Mouse (Mus musculus) small intestine, adult 2 months (tissue): ENCODE measurements around the gene Atxn2.

Experiments used
- CTCF ChIP-seq: fragments of 200-500 bp; IDR thresholded peaks from 2 replicates; pipeline ENCODE4 v1.5.1; 2012; ENCODE audit warnings: low read depth, mild to moderate bottlenecking, control low read depth, inconsistent platforms, low read length, moderate library complexity, mixed read lengths; ENCODE audit not compliant: insufficient replicate concordance, insufficient read length; ENCODE audit errors: extremely low read depth
- POLR2A ChIP-seq: fragments of 200-500 bp; IDR thresholded peaks from 2 replicates; pipeline ENCODE4 v1.6.1; 2012; ENCODE audit warnings: low read depth, mild to moderate bottlenecking, control low read depth, inconsistent platforms, low read length, moderate library complexity

DNA sequence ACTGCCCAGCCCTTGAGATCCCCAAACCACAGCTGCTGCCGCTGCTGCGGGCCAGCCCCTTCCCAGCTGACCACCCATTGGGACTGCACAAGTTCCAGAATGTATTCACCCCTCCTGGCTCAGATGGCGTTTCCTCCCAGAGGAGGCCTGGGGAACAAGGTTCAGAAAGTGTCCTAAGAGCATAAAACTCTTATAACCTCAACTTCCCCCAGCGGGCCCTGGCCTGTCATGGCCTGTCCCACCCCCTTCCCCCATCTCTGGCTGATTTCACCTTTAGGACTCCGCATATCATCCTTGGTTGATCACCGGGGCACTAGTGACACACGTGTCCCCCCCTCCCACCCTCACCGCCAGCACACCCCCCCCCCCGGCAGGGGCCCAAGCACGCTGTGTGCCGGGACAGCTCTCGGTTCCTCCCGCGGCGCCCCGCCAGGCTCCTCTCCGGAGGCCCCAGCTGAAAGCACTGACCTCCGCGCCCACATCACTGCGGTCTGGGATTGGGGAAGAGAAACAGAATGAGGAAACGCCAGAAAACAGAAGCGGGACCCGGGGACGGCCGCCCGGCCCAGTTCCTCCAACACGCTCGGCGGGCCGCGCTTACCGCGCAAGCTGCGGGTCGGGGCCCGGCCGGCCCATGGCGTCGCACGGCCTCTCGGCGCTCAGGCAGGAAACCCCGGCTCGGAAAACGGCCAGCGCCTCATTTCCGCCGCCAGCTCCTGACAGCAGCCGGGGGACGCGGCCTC lies 125.0 kb downstream of the Atxn2 start:
- no peak for TF ChIP-seq CTCF
- TF ChIP-seq POLR2A, result peak; percentile 20; the same call in 1 of the 2 replicates
